Mouse (Mus musculus) T-helper 2 cell (primary cell): ENCODE data around the gene Sema4g.

Experiments
- in situ Hi-C: fragments of 300-600 bp; cut with MboI, MseI; formaldehyde crosslinking; loops from one replicate; pipeline ENCODE4 v1.15.1; 2025; ENCODE audit warnings: high pct_unique_total_duplicates

The Sema4g gene

GRCm38 (mm10) chr19:45003740-45004516 lies 15.0 kb downstream of the Sema4g start:
- in situ Hi-C loops: no loop called here

GRCm38 (mm10) chr19:45005444-45005843 lies 16.5 kb downstream of the Sema4g start, which contains the start of gene Twnk:
Gene Twnk (plus strand): TSS chr19:45005663.
- in situ Hi-C loops: no loop called here

GRCm38 (mm10) chr19:45005957-45006712 lies 17.2 kb downstream of the Sema4g start, which contains the start of gene Mrpl43:
Gene Mrpl43 (minus strand): TSS chr19:45006442.
- in situ Hi-C loops: no loop called here

- in situ Hi-C loops: no loop called here
Measured at GRCm38 (mm10) chr19:45007021-45007420, 18.1 kb downstream of the Sema4g start.

GRCm38 (mm10) chr19:45007425-45008191 lies 18.7 kb downstream of the Sema4g start:
- in situ Hi-C loops: no loop called here

- in situ Hi-C loops: no loop called here
Measured at GRCm38 (mm10) chr19:45010646-45011045, 21.7 kb downstream of the Sema4g start.

- in situ Hi-C loops: no loop called here
Measured at GRCm38 (mm10) chr19:45012219-45012618, 23.3 kb downstream of the Sema4g start.

- in situ Hi-C loops: no loop called here
Measured at GRCm38 (mm10) chr19:45012636-45013035, 23.7 kb downstream of the Sema4g start.

GRCm38 (mm10) chr19:45013581-45014225 lies 24.8 kb downstream of the Sema4g start:
- in situ Hi-C loops: no loop called here

GRCm38 (mm10) chr19:45014335-45014971 lies 25.6 kb downstream of the Sema4g start, which contains the start of gene Lzts2:
Gene Lzts2 (plus strand): TSS chr19:45014414.
- in situ Hi-C loops: no loop called here

- in situ Hi-C loops: no loop called here
Measured at GRCm38 (mm10) chr19:45014981-45015402, 26.1 kb downstream of the Sema4g start.

- in situ Hi-C loops: no loop called here
Measured at GRCm38 (mm10) chr19:45015518-45016281, 26.8 kb downstream of the Sema4g start.

GRCm38 (mm10) chr19:45016341-45017215 lies 27.7 kb downstream of the Sema4g start:
- in situ Hi-C loops: no loop called here

GRCm38 (mm10) chr19:45017216-45017771 lies 28.4 kb downstream of the Sema4g start:
- in situ Hi-C loops: no loop called here

- in situ Hi-C loops: no loop called here
Measured at GRCm38 (mm10) chr19:45017909-45018308, 29.0 kb downstream of the Sema4g start.

- in situ Hi-C loops: no loop called here
Measured at GRCm38 (mm10) chr19:45018351-45018831, 29.5 kb downstream of the Sema4g start.

GRCm38 (mm10) chr19:45020348-45020747 lies 31.4 kb downstream of the Sema4g start:
- in situ Hi-C loops: no loop called here

GRCm38 (mm10) chr19:45021362-45021761 lies 32.5 kb downstream of the Sema4g start:
- in situ Hi-C loops: no loop called here

GRCm38 (mm10) chr19:45023993-45024392 lies 35.1 kb downstream of the Sema4g start:
- in situ Hi-C loops: no loop called here
